Mouse (Mus musculus) B cell, adult 67 days (primary cell): ENCODE results near the gene Zpld1. TPM values are rescaled to one million over a fixed set of nuclear protein-coding genes. Genes with fewer than 3 reads are reported as not detected.

Source experiments
- total RNA-seq, 2 experiments: library from RNA; stranded (reverse); gene quantifications; 4 replicates each; pipeline ENCODE4 v1.2.4; 2023

Zpld1 gene
- total RNA-seq, result not detected

DNA sequence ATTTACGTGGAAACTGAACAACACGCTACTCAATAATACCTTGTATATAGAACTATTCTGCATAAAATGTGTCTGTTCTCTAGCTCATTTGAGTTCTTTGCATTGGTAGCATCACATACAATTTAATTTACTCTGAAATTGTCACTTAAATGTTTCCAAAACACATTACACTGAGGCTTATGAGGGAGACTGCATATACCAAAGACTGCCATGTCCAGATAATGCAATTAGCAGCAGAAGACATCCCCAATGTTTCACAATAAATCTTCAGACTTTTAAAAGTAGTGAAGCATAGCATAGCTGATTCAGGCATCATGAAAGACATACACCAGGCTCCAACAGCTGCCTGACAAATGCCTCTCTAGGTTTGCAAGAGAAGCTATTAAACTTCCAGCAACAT is at the start of gene Zpld1:
Zpld1 (minus strand) TSS at position 101 of the 400 bp plus-strand sequence.

